Mouse (Mus musculus): ENCODE results near the gene LTO1. TPM values are rescaled to one million over a fixed set of nuclear protein-coding genes. Genes with fewer than 3 reads are reported as not detected.

The LTO1 gene
- total RNA-seq, 2 experiments from 2014 or later: 20.5 to 24.1 TPM

GRCm38 (mm10) chr7:144907793-144908192 lies 7.1 kb upstream of the LTO1 start:
- peak in 1 of 2 experiments; percentile 20 for DNase-seq

- no peak for DNase-seq
Observed at GRCm38 (mm10) chr7:144908705-144909104, 6.2 kb upstream of the LTO1 start.

- no peak for DNase-seq
Observed at GRCm38 (mm10) chr7:144911121-144911520, 3.8 kb upstream of the LTO1 start.

DNA sequence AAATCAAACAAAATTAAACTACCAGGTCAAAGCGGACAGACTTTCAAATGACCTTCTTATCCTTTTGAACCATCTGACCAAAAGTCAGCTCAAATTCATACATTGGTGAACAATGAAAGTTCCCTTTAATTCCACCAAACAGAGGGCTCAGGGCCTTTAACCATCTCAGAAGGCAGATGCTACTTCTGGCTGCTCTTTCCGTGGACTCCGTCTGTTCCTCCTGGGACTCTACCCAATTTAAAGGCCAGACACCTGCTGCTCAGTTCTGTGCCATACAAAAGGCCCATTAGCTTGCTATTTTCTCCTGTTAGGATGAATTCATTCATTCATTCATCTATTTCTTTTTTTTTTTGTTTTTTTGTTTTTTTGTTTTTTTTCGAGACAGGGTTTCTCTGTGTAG lies 2.0 kb upstream of the LTO1 start:
- DNase-seq: no peak

DNA sequence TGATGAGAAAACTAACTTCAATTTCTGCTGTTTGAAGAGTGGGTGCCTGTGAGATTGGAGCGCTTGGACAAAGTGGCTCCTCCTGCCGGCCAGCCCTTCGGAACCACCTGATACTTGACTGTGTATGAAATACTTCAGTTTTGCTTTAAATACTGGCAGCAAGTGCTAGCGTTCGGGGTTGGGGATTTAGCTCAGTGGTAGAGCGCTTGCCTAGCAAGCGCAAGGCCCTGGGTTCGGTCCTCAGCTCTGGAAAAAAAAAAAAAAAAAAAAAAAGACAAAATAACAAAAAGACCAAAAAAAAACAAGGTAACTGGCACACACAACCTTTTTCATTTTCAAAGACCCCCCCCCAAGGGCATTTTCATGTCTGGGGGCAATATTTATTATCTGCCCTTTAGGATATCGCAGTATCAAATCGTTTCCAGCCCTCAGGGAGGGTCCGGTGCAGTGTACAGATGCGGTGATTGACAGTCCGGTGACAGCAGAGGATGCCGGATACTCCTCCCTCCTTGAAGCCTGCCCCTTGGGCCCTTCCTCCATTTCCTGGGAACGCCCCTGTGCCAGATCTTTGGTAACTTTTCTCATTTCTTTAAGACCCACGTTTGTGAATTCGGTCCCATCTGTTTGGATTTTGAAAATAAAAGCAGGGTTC lies 478 bp upstream of the LTO1 start:
- DNase-seq: no peak

DNA sequence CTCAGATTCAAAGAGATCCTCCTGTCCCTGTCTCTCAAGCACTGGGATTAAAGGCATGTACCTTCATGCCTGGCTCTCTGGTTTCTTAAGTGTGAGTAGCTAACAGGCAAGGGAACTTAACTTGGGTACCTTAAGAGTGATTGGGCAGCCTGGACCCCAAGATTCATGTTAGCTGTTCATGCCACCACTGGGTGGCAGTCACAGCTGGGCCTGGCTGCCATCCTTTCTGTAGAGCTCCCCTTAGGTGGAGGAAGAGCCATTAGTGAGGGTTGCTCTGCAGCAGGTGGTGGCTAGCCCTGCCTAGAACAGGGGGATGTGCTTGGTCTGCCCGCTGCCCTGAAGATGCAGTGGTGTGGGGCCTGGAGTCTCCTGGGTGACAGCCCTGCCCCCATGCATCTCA lies 3.9 kb downstream of the LTO1 start:
- no peak for DNase-seq

- no peak for DNase-seq
Observed at GRCm38 (mm10) chr7:144927591-144927990, 12.7 kb downstream of the LTO1 start.

DNA sequence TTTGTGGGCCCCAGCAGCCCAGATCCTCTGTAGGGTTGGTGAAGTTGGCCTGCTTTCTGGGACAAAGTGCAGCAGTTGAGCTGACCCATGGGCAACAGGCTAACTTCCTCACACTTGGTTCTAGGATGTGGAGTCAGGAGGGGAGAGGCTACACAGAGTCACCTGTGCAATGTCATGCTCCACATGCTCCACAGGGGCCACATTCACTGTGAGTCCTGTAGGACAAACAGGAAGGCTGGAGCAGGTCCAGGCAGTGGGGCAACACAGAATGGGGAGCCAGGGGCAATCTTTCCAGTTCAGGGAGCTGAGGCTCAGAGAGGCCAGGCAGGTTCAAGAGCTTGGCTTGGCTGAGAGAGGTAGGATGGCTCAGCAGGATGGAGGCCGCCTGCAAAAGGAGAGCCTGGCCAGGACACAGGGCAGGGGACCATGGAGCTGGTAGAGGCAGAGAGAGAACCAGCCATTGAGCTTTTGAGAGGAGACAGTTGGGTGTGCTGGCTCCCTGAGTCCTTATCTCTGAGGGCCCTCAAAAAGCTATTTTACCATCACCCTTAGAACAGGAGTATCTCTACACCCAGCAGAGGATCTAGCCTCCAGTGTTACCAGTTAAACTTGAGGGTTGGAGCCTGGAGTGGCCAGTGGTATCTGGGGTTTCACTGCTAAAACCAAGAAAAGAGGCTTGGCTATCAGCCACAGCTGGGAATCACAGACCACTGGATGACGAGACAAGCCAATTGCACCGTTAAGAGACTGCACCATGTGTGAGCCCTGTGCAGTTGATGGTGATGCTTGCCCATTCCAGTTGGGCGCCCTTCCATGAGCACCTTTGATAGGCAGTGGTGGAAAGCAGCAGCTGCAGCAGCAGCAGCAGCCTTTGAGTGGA lies 13.3 kb downstream of the LTO1 start:
- DNase-seq: peak in 1 of 2 experiments; percentile 44

GRCm38 (mm10) chr7:144928889-144929210 lies 13.9 kb downstream of the LTO1 start:
- DNase-seq: no peak

DNA sequence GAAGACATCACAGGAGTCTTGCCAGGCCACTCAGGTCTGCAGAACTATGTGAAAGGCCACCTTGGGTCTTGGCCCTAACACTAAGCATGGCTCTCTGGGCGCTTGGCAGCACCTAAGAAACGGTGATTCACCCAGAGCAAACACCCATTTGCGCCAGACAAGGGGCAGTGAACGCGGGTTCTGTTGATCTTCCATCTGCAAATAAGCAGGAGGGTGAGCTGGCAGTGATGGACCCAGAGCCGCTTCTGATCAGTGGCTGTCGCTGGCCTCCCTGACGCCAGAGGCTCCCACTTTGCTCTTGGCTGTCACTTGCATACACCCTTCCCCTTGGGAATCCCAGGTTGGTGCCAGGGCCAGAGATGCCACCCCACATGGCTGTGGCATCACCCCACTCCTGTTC lies 14.6 kb downstream of the LTO1 start:
- no peak for DNase-seq

DNA sequence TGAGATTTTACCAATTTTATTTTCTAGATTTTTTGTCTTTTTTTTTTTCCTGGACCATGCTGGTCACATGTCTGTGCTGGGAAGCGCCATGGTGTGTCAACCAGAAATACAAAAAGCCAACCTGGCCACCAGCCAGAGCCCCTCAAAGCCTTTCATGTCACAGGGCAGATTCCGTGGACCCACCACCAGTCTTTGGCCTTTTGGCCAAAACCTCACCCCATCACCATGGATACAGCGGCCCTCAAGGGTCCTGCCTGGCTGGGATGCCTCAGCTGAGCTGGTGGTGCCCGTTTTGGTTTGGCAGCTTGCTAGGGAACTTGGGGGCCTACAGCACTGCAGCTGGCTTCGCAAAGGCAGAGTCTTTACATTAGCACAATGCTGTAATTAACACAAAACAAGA lies 15.0 kb downstream of the LTO1 start:
- no peak for DNase-seq

- DNase-seq: no peak
Observed at GRCm38 (mm10) chr7:144931778-144932177, 16.9 kb downstream of the LTO1 start.

DNA sequence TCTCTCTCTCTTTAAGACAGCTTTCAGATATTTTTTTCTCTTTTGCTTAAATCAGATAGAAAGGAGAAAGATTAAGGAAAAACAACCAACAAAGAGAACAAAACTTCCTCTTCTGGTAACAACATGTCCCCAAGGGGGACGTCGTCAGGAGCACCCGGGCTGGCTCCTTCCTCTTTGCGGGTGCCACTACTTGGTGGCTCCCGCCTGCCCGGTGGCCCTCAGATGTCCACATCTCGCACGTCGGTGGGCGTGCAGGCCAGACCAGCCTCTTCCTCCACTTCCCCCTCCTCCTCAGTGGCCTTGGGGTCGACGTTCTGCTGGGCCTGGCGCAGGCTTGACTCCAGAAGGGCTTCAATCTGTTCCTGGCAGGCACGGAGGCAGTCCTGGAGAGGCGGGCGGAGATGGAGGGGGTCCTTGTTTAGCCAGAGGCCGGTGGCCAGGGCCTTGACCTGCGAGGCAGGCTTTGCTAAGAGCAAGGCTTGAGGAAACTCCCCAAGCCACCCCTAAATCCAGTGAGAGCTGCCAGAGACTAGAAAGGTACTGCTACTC lies 17.6 kb downstream of the LTO1 start:
- DNase-seq: no peak

DNA sequence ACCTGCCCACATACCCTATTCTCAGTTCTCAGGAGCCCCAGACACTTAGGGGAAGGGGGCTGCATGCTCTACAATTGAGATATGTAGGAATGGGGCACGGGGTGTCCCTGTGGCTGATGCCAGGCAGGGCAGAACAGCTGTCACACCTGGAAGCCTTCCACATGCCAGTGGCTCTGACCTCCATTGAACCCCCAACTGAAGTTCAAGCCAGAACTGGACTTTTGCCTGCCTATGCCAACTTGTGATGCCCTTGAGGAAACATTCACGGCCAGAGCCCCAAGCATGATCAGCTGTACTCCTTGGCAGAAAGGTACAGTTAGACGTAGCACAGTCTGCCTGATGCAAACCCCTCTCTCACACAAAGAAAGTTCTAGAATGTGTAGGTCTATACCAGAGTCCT lies 18.4 kb downstream of the LTO1 start:
- peak; percentile 43 to 50 for DNase-seq

DNA sequence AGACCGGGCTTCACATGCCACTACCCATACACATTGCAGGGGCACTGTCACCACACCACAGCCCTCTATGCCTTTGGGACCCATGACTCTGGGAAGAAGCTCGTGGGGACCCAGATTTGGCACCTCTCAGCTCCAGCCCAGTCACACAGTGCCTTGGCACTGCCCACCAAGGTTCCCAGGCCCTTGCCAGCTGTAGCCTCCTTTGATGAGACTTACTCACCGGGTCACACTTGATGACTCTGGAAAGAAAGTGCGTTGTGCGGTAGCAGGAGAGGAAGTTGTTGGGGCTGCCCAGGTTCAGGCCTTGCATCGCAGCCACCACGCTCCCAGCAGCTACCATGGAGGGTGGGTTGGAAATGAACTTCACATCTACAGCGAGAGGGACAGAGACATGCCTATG lies 18.9 kb downstream of the LTO1 start:
- peak; percentile 59 to 69 for DNase-seq

- no peak for DNase-seq
Observed at GRCm38 (mm10) chr7:144934901-144935300, 20.0 kb downstream of the LTO1 start.

DNA sequence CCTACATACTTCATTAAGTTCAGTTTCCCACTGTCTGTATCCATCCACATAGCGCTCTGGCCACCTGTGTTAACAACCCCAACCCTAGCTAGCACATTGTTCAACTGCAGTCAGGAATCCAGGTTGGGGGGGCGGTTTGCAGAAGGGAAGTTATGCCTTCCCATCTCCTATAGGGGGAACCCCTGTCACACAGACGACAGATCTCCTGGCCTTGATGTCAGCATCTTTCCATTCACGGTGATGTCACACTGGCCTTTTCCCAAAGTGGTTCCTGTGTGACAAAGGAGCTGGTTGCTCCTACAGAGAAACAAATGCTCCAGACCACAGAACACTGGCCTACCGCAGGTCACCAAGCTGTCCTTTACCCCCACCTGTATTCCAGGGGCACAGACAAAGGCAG lies 20.7 kb downstream of the LTO1 start:
- DNase-seq: peak in 1 of 2 experiments; percentile 42

DNA sequence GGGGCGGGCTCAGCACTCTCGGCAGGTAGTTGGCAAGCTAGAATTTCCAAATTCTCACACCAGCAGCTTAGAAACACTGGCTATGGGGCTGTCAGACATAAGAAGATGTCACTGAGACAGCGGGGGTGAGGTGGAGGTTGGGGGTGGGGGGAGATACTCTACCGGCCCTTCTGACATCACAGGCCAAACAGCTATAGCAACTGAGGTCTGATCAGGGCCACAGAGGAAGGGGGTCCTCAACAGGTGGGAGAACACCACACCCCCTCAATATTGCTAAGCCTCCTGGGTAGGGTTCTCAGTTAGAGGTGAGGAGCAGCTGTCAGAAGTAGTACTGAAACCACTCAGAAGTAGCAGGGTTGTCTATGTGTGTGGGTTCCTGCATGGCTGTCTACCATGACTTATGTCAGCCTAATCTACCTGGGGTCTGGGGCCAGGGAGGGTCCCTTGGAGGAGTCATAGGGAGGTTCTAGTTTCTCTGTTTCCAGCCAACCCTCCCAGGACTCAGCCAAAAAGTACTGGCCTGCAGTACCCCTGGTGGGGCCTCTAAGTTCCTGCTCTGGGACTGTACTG lies 21.5 kb downstream of the LTO1 start:
- no peak for DNase-seq

DNA sequence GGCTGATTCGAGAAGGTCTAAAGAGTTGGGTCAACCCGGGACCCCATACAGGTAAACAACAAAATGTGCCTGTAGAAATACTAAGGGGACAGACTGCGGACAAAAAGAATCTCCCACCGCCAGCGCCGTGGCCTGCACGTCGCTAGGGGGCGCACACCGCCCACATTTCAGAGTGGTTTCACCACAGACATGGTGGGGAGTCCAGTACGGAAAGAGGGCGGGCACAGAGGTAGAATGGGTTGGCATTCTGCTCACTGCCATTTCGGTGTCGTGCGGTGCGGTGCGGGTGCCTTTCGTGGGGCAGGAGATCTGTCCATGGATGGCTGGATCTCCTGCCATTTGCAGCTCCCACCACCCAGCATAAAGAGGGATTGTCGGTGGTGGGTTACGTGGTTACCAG lies 22.6 kb downstream of the LTO1 start:
- peak; percentile 92 to 94 for DNase-seq

DNA sequence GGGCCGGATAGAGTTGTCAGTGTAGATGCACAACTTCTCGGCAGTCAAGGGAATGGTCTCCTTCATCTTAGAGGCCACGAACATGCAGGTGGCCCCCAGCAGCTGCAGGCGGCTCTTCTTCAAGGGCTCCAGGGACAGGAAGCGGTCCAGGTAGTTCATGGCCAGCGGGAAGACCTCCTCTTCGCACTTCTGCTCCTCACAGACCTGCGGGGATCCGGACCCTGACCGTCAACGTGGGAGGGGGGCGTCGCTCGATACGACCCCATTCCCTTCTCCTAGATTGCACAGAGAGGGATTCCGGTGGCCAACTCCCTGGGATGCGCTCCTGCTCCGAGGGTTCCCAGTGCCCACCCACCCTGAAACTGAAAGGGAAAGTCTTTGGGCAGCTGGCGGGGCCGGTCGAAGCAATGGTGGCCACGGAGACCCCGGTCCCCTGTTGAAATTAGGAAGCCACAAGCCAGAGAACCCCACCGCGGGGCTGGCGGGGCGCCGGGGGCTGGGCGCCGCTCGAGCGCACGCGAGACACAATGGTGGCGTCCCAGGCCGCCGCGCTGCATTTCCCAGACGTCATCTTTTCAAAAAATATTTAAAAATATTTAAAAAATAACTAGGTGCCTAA lies 23.1 kb downstream of the LTO1 start:
- peak in 1 of 2 experiments; percentile 44 for DNase-seq

- DNase-seq: peak in 1 of 2 experiments; percentile 47
Observed at GRCm38 (mm10) chr7:144938661-144939343, 23.9 kb downstream of the LTO1 start.

All from adrenal gland, postnatal 36 days (tissue).